Mouse (Mus musculus): ENCODE measurements around the gene Fpgs. TPM values are rescaled to one million over a fixed set of nuclear protein-coding genes. Genes with fewer than 3 reads are reported as not detected.
A peak's percentile ranks its signal among the peaks of the same experiment; 100 is the strongest.

Gene Fpgs
- polyA plus RNA-seq, 1 experiment from 2014 or later, result 33.8 TPM

GRCm38 (mm10) chr2:32722581-32722980 is 18.6 kb upstream of the Fpgs start:
- no peaks in the 10 kb centered on the region for H3K36me3 ChIP-seq
- peak overlapping the region; percentile 44; the same call in 1 of the 2 replicates for H3K4me2 ChIP-seq
- H3K27ac ChIP-seq, result no peak overlapping the region
- H3K27me3 ChIP-seq (replicated peaks), result no peaks in the 10 kb centered on the region
- ATAC-seq (ENCODE audit: insufficient read depth, low FRiP score, low read depth), result no peak
- H3K4me1 ChIP-seq, result peaks cover 19% of the 10 kb centered on the region
- 42% methylated on average over 3 of the region's 3 CpGs for WGBS
- H3K9ac ChIP-seq, result no peak overlapping the region
- H3K9me3 ChIP-seq, result no peaks in the 10 kb centered on the region
- H3K4me3 ChIP-seq (replicated peaks), result no peak overlapping the region

- 44% methylated on average over 6 of the region's 6 CpGs for WGBS
Observed at GRCm38 (mm10) chr2:32722046-32722445, 18.1 kb upstream of the Fpgs start.

GRCm38 (mm10) chr2:32720681-32721229 is 16.8 kb upstream of the Fpgs start, which contains the start of gene Sh2d3c:
Gene Sh2d3c, plus strand, starts transcription at chr2:32721055.
- 16% methylated on average over 8 of the region's 8 CpGs for WGBS
- Histone ChIP-seq H3K9ac (no peak within 1 kb of the TSS), H3K9me3 (no peaks in the 10 kb centered on the region), H3K4me2 (peak within 1 kb of the TSS; percentile 44), H3K36me3 (no peaks in the 10 kb centered on the region), H3K4me1 (peaks cover 15% of the 10 kb centered on the region), H3K27ac (peak within 1 kb of the TSS; percentile 41), H3K27me3 (replicated peaks) (no peaks in the 10 kb centered on the region), H3K4me3 (replicated peaks) (peak within 1 kb of the TSS; percentile 33)
- peak; percentile 27; the same call in 1 of the 2 replicates for ATAC-seq (ENCODE audit: insufficient read depth, low FRiP score, low read depth)

More at GRCm38 (mm10) chr2:32722046-32722445, 18.1 kb upstream of the Fpgs start:
- no peak overlapping the region for H3K9ac ChIP-seq
- no peak for ATAC-seq (ENCODE audit: insufficient read depth, low FRiP score, low read depth)
- H3K4me1 ChIP-seq, result peaks cover 17% of the 10 kb centered on the region
- H3K27ac ChIP-seq, result peak overlapping the region; percentile 31
- no peaks in the 10 kb centered on the region for H3K36me3 ChIP-seq
- peak overlapping the region; percentile 33 for H3K4me3 ChIP-seq (replicated peaks)
- H3K27me3 ChIP-seq (replicated peaks), result no peaks in the 10 kb centered on the region
- H3K4me2 ChIP-seq, result peak overlapping the region; percentile 44
- no peaks in the 10 kb centered on the region for H3K9me3 ChIP-seq

- Histone ChIP-seq H3K4me1 (peaks cover 15% of the 10 kb centered on the region), H3K9me3 (no peaks in the 10 kb centered on the region), H3K27ac (peak overlapping the region; percentile 32; the same call in 1 of the 2 replicates), H3K4me3 (replicated peaks) (no peak overlapping the region), H3K9ac (no peak overlapping the region), H3K4me2 (peak overlapping the region; percentile 44; the same call in 1 of the 2 replicates), H3K27me3 (replicated peaks) (no peaks in the 10 kb centered on the region), H3K36me3 (no peaks in the 10 kb centered on the region)
- no peak for ATAC-seq (ENCODE audit: insufficient read depth, low FRiP score, low read depth)
- 87% methylated on average over 3 of the region's 3 CpGs for WGBS
Observed at GRCm38 (mm10) chr2:32720053-32720452, 16.1 kb upstream of the Fpgs start.

- Histone ChIP-seq H3K4me1 (peaks cover 27% of the 10 kb centered on the region), H3K4me2 (no peak overlapping the region), H3K9me3 (no peaks in the 10 kb centered on the region), H3K27ac (no peak overlapping the region), H3K9ac (no peak overlapping the region), H3K36me3 (no peaks in the 10 kb centered on the region), H3K27me3 (replicated peaks) (no peaks in the 10 kb centered on the region), H3K4me3 (replicated peaks) (no peak overlapping the region)
- no peak for ATAC-seq (ENCODE audit: insufficient read depth, low FRiP score, low read depth)
- WGBS, result 51% methylated on average over 9 of the region's 9 CpGs
Observed at GRCm38 (mm10) chr2:32718761-32719160, 14.8 kb upstream of the Fpgs start.

- H3K36me3 ChIP-seq, result peaks cover 11% of the 10 kb centered on the region; the same call in 1 of the 2 replicates
- H3K27ac ChIP-seq, result peak overlapping the region; percentile 73
- no peak overlapping the region for H3K4me2 ChIP-seq
- no peaks in the 10 kb centered on the region for H3K27me3 ChIP-seq (replicated peaks)
- no peak overlapping the region for H3K4me3 ChIP-seq (replicated peaks)
- peaks cover 28% of the 10 kb centered on the region for H3K4me1 ChIP-seq
- no peaks in the 10 kb centered on the region for H3K9me3 ChIP-seq
- ATAC-seq (ENCODE audit: insufficient read depth, low FRiP score, low read depth), result no peak
- WGBS, result 48% methylated on average over 4 of the region's 4 CpGs
- H3K9ac ChIP-seq, result no peak overlapping the region
Observed at GRCm38 (mm10) chr2:32714987-32715425, 11.1 kb upstream of the Fpgs start.

GRCm38 (mm10) chr2:32714117-32714986 is 10.4 kb upstream of the Fpgs start:
- H3K4me1 ChIP-seq, result peaks cover 28% of the 10 kb centered on the region
- 43% methylated on average over 11 of the region's 11 CpGs for WGBS
- H3K27me3 ChIP-seq (replicated peaks), result no peaks in the 10 kb centered on the region
- peaks cover 17% of the 10 kb centered on the region for H3K36me3 ChIP-seq
- no peaks in the 10 kb centered on the region for H3K9me3 ChIP-seq
- ATAC-seq (ENCODE audit: insufficient read depth, low FRiP score, low read depth), result no peak
- peak overlapping the region; percentile 97 for H3K27ac ChIP-seq
- peak overlapping the region; percentile 74; the same call in 1 of the 2 replicates for H3K4me2 ChIP-seq
- no peak overlapping the region for H3K4me3 ChIP-seq (replicated peaks)
- peak overlapping the region; percentile 6; the same call in 1 of the 2 replicates for H3K9ac ChIP-seq

GRCm38 (mm10) chr2:32712934-32713817 is 9.2 kb upstream of the Fpgs start, which contains the start of gene Cdk9:
Gene Cdk9, minus strand, starts transcription at chr2:32713076.
- WGBS, result under 1% methylated on average over 43 of the region's 79 CpGs
- peak within 1 kb of the TSS; percentile 86 for H3K4me3 ChIP-seq (replicated peaks)
- ATAC-seq (ENCODE audit: insufficient read depth, low FRiP score, low read depth), result peak; percentile 87
- peak within 1 kb of the TSS; percentile 75 for H3K9ac ChIP-seq
- H3K36me3 ChIP-seq, result peaks cover 25% of the 10 kb centered on the region
- H3K9me3 ChIP-seq, result no peaks in the 10 kb centered on the region
- peak within 1 kb of the TSS; percentile 97 for H3K27ac ChIP-seq
- peak within 1 kb of the TSS; percentile 86 for H3K4me2 ChIP-seq
- peaks cover 28% of the 10 kb centered on the region for H3K4me1 ChIP-seq
- H3K27me3 ChIP-seq (replicated peaks), result no peaks in the 10 kb centered on the region

- Histone ChIP-seq H3K27me3 (replicated peaks) (no peaks in the 10 kb centered on the region), H3K4me3 (replicated peaks) (peak overlapping the region; percentile 86), H3K4me1 (peaks cover 28% of the 10 kb centered on the region), H3K36me3 (peaks cover 32% of the 10 kb centered on the region), H3K27ac (peak overlapping the region; percentile 97), H3K9ac (peak overlapping the region; percentile 75), H3K4me2 (peak overlapping the region; percentile 86), H3K9me3 (no peaks in the 10 kb centered on the region)
- ATAC-seq (ENCODE audit: insufficient read depth, low FRiP score, low read depth), result peak; percentile 88
- WGBS, result 0% methylated on average over 36 of the region's 44 CpGs
Observed at GRCm38 (mm10) chr2:32712586-32712933, 8.6 kb upstream of the Fpgs start.

- H3K36me3 ChIP-seq, result peaks cover 33% of the 10 kb centered on the region
- H3K27me3 ChIP-seq (replicated peaks), result no peaks in the 10 kb centered on the region
- WGBS, result under 1% methylated on average over 41 of the region's 41 CpGs
- peak overlapping the region; percentile 86 for H3K4me2 ChIP-seq
- H3K27ac ChIP-seq, result peak overlapping the region; percentile 97
- H3K4me3 ChIP-seq (replicated peaks), result peak overlapping the region; percentile 86
- ATAC-seq (ENCODE audit: insufficient read depth, low FRiP score, low read depth), result peak; percentile 50
- no peaks in the 10 kb centered on the region for H3K9me3 ChIP-seq
- peak overlapping the region; percentile 75 for H3K9ac ChIP-seq
- peaks cover 28% of the 10 kb centered on the region for H3K4me1 ChIP-seq
Observed at GRCm38 (mm10) chr2:32712108-32712551, 8.2 kb upstream of the Fpgs start.
